Mouse (Mus musculus): Measurements from ENCODE around the gene Ppp1r37. TPM values are rescaled to one million over a fixed set of nuclear protein-coding genes. Genes with fewer than 3 reads are reported as not detected.
A peak's percentile ranks its signal among the peaks of the same experiment; 100 is the strongest.

Ppp1r37 gene
- polyA plus RNA-seq, 2 experiments = 5.6 to 84.9 TPM

DNA sequence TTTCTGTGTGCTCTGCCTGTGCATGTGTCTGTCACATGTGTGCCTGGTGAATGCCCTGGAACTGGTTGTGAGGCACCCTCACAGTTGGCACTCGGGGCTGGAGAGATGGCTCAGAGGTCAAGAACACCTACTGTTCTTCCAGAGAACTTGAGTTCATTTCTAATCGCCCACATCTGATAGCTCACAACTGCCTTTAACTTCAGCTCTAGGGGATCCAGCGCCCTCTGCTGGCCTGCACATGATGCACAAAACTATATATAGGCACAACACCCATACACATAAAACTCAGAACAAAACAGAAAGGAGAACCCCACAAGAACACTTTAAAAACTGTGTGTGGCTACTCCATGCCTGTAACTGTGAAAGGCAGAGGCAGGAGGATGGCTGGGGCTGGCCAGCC lies 26.3 kb upstream of the Ppp1r37 start:
- WGBS = 51% methylated on average over 3 of the region's 3 CpGs
- ATAC-seq (ENCODE audit: low FRiP score, low read depth) = no peak

DNA sequence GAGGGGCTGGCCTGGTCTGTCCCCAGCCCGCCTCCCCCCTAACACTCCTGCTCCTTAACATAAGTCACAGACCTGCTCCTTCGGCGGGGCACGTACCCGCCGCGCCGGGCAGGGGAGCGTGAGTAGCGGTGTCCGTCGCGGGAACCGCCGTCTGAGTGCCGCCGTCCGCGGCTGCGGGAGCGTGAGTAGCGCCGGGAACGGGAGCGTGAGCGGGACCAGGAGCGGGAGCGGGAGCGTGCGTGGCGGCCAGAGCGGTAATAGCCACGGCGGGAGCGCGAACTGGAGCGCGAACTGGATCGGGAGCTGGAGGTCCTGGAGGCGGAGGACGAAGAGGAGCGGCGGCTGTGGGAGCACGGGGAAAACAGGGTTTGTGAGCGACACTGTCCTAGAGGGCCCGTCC lies 23.4 kb upstream of the Ppp1r37 start:
- ATAC-seq (ENCODE audit: low FRiP score, low read depth) = no peak
- no peaks in the 10 kb centered on the region for H3K4me1 ChIP-seq (ENCODE audit: control insufficient read depth, insufficient read depth, low read length)
- peaks cover 90% of the 10 kb centered on the region for H3K36me3 ChIP-seq (ENCODE audit: control insufficient read depth, insufficient read depth, low read length)
- H3K9me3 ChIP-seq (ENCODE audit: control insufficient read depth, low read length) = no peaks in the 10 kb centered on the region
- no peak overlapping the region for H3K27ac ChIP-seq (replicated peaks; ENCODE audit: low read depth, low read length)
- no peak overlapping the region for H3K4me2 ChIP-seq (replicated peaks; ENCODE audit: low read depth, low read length, severe bottlenecking)
- no peaks in the 10 kb centered on the region for H3K27me3 ChIP-seq (ENCODE audit: control insufficient read depth, insufficient read depth, low read length)
- WGBS = 78% methylated on average over 41 of the region's 46 CpGs
- no peak overlapping the region for H3K4me3 ChIP-seq (replicated peaks; ENCODE audit: low read length)
- TF ChIP-seq POLR2A (IDR thresholded peaks at IDR 0.05; ENCODE audit: borderline replicate concordance, extremely low read depth, insufficient read depth, insufficient read length) = no peak
- H3K9ac ChIP-seq (ENCODE audit: low read depth, low read length, severe bottlenecking) = no peak overlapping the region
- no peak for DNase-seq (ENCODE audit: low spot score)

More for the DNA sequence above, 26.3 kb upstream of the Ppp1r37 start:
- H3K4me1 ChIP-seq (ENCODE audit: control insufficient read depth, insufficient read depth, low read length) = no peaks in the 10 kb centered on the region
- H3K9ac ChIP-seq (ENCODE audit: low read depth, low read length, severe bottlenecking) = no peak overlapping the region
- no peak for DNase-seq (ENCODE audit: low spot score)
- no peak overlapping the region for H3K4me3 ChIP-seq (replicated peaks; ENCODE audit: low read length)
- H3K4me2 ChIP-seq (replicated peaks; ENCODE audit: low read depth, low read length, severe bottlenecking) = no peak overlapping the region
- peaks cover 97% of the 10 kb centered on the region for H3K36me3 ChIP-seq (ENCODE audit: control insufficient read depth, insufficient read depth, low read length)
- no peak for TF ChIP-seq POLR2A (IDR thresholded peaks at IDR 0.05; ENCODE audit: borderline replicate concordance, extremely low read depth, insufficient read depth, insufficient read length)
- no peaks in the 10 kb centered on the region for H3K27me3 ChIP-seq (ENCODE audit: control insufficient read depth, insufficient read depth, low read length)
- H3K27ac ChIP-seq (replicated peaks; ENCODE audit: low read depth, low read length) = no peak overlapping the region
- H3K9me3 ChIP-seq (ENCODE audit: control insufficient read depth, low read length) = no peaks in the 10 kb centered on the region

DNA sequence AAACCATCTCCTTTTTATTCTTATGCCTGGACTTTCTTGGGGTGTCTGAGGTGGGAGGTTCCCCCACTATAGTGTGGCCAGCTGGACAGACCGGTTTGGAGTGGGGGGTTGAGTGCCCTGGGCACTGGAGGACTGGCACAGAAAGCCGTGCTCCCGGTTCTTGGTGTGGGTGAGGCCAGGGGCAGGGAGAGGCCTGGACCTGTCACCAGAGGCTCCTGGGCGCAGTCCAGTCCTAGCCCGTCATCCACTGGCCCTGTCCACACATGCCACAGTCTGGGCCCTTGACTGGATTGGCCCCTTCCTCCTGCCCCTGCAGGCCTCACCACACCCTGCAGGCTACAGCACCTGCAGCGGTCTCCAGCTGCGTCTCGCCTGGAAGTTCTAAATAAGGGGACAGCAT lies 17.8 kb upstream of the Ppp1r37 start:
- TF ChIP-seq POLR2A (IDR thresholded peaks at IDR 0.05; ENCODE audit: borderline replicate concordance, extremely low read depth, insufficient read depth, insufficient read length) = no peak
- H3K9ac ChIP-seq (ENCODE audit: low read depth, low read length, severe bottlenecking) = no peak overlapping the region
- no peak overlapping the region for H3K4me2 ChIP-seq (replicated peaks; ENCODE audit: low read depth, low read length, severe bottlenecking)
- H3K9me3 ChIP-seq (ENCODE audit: control insufficient read depth, low read length) = no peaks in the 10 kb centered on the region
- 77% methylated on average over 8 of the region's 8 CpGs for WGBS
- H3K36me3 ChIP-seq (ENCODE audit: control insufficient read depth, insufficient read depth, low read length) = peaks cover 53% of the 10 kb centered on the region
- DNase-seq (ENCODE audit: low spot score) (no peak), ATAC-seq (ENCODE audit: low FRiP score, low read depth) (no peak)
- no peak overlapping the region for H3K27ac ChIP-seq (replicated peaks; ENCODE audit: low read depth, low read length)
- H3K27me3 ChIP-seq (ENCODE audit: control insufficient read depth, insufficient read depth, low read length) = peaks cover 28% of the 10 kb centered on the region
- H3K4me3 ChIP-seq (replicated peaks; ENCODE audit: low read length) = no peak overlapping the region
- H3K4me1 ChIP-seq (ENCODE audit: control insufficient read depth, insufficient read depth, low read length) = no peaks in the 10 kb centered on the region

DNA sequence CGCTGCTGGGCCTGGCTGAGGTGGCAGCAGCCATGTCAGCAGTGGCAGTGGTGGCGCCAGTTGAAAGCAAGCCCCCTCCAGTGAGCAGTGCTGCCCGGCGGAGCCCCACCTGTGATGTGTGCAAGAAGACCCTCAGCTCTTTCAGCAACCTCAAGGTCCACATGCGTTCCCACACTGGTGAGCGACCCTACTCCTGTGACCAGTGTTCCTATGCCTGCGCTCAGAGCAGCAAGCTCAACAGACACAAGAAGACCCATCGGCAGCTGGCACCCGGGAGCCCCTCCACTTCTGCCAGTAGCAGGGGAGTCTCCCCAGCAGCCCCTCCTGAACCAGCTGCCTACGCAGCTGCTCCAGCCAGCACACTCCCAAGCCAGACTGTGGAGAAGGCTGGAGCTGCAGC lies 16.9 kb upstream of the Ppp1r37 start:
- 87% methylated on average over 10 of the region's 10 CpGs for WGBS
- no peak overlapping the region for H3K27ac ChIP-seq (replicated peaks; ENCODE audit: low read depth, low read length)
- H3K9ac ChIP-seq (ENCODE audit: low read depth, low read length, severe bottlenecking) = no peak overlapping the region
- no peaks in the 10 kb centered on the region for H3K9me3 ChIP-seq (ENCODE audit: control insufficient read depth, low read length)
- ATAC-seq (ENCODE audit: low FRiP score, low read depth) = no peak; the same call in 1 of the 2 replicates
- no peak for DNase-seq (ENCODE audit: low spot score)
- TF ChIP-seq POLR2A (IDR thresholded peaks at IDR 0.05; ENCODE audit: borderline replicate concordance, extremely low read depth, insufficient read depth, insufficient read length) = no peak
- H3K4me1 ChIP-seq (ENCODE audit: control insufficient read depth, insufficient read depth, low read length) = no peaks in the 10 kb centered on the region
- peaks cover 28% of the 10 kb centered on the region for H3K27me3 ChIP-seq (ENCODE audit: control insufficient read depth, insufficient read depth, low read length)
- H3K4me2 ChIP-seq (replicated peaks; ENCODE audit: low read depth, low read length, severe bottlenecking) = no peak overlapping the region
- H3K36me3 ChIP-seq (ENCODE audit: control insufficient read depth, insufficient read depth, low read length) = peaks cover 45% of the 10 kb centered on the region
- no peak overlapping the region for H3K4me3 ChIP-seq (replicated peaks; ENCODE audit: low read length)

DNA sequence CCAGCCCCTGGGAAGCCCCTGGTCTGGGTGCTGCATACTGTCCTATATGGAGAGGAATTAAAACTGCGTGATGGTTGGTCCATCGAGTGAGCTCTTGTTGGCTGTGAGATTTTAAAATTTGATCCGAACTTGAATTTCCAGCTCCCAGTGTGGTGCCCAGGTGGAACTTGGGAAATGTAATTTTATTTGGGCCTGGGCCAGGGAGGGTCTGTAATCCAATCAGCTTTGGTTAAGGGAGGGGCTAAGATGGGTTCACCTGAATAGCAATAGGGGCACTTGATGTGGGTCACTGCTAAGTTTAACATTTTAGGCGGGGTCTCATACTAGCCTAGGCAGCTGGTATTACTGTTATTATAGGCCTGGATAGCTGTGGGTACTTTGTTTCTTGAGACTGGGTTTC lies 15.6 kb upstream of the Ppp1r37 start:
- no peak for ATAC-seq (ENCODE audit: low FRiP score, low read depth)
- H3K4me2 ChIP-seq (replicated peaks; ENCODE audit: low read depth, low read length, severe bottlenecking) = no peak overlapping the region
- H3K27ac ChIP-seq (replicated peaks; ENCODE audit: low read depth, low read length) = no peak overlapping the region
- H3K4me1 ChIP-seq (ENCODE audit: control insufficient read depth, insufficient read depth, low read length) = no peaks in the 10 kb centered on the region
- WGBS = 61% methylated on average over 4 of the region's 4 CpGs
- no peaks in the 10 kb centered on the region for H3K9me3 ChIP-seq (ENCODE audit: control insufficient read depth, low read length)
- TF ChIP-seq POLR2A (IDR thresholded peaks at IDR 0.05; ENCODE audit: borderline replicate concordance, extremely low read depth, insufficient read depth, insufficient read length) = no peak
- no peak overlapping the region for H3K9ac ChIP-seq (ENCODE audit: low read depth, low read length, severe bottlenecking)
- H3K4me3 ChIP-seq (replicated peaks; ENCODE audit: low read length) = no peak overlapping the region
- no peak for DNase-seq (ENCODE audit: low spot score)
- peaks cover 28% of the 10 kb centered on the region for H3K27me3 ChIP-seq (ENCODE audit: control insufficient read depth, insufficient read depth, low read length)
- H3K36me3 ChIP-seq (ENCODE audit: control insufficient read depth, insufficient read depth, low read length) = peaks cover 32% of the 10 kb centered on the region

DNA sequence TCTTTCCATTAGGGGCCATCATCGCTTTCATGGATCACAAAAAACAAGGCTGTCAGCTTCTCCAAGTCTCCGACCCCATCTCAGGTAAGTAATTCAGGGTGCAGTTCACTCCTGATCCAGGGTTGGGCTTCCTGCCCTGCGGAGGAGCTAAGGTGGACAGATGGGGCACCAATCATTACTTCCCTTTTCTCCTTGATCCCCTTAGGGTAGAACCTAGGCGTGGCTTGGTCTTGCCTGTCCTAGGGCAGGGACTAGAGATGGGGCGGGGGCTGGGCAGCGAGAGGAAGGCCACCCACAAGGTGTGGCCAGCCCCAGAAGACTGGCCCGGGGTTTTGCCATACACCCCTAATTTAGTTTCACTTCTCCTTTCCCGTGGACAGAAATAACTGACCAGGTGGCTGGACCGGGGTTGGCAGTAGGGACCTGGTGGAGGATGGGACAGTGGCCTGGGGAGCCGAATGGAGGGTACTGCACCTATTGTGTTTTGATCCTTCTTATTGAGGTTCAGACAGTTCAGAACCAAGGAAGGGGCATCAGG lies 15.1 kb upstream of the Ppp1r37 start:
- Histone ChIP-seq H3K36me3 (ENCODE audit: control insufficient read depth, insufficient read depth, low read length) (peaks cover 31% of the 10 kb centered on the region), H3K9ac (ENCODE audit: low read depth, low read length, severe bottlenecking) (no peak overlapping the region; the same call in 1 of the 2 replicates), H3K27ac (replicated peaks; ENCODE audit: low read depth, low read length) (no peak overlapping the region), H3K4me3 (replicated peaks; ENCODE audit: low read length) (peak overlapping the region; percentile 39), H3K27me3 (ENCODE audit: control insufficient read depth, insufficient read depth, low read length) (peaks cover 28% of the 10 kb centered on the region), H3K9me3 (ENCODE audit: control insufficient read depth, low read length) (no peaks in the 10 kb centered on the region), H3K4me2 (replicated peaks; ENCODE audit: low read depth, low read length, severe bottlenecking) (peak overlapping the region; percentile 66), H3K4me1 (ENCODE audit: control insufficient read depth, insufficient read depth, low read length) (no peaks in the 10 kb centered on the region)
- ATAC-seq (ENCODE audit: low FRiP score, low read depth) (no peak), DNase-seq (ENCODE audit: low spot score) (no peak)
- 15% methylated on average over 10 of the region's 10 CpGs for WGBS
- TF ChIP-seq POLR2A (IDR thresholded peaks at IDR 0.05; ENCODE audit: borderline replicate concordance, extremely low read depth, insufficient read depth, insufficient read length) = no peak

Data from limb, embryonic 14.5 days (tissue).